Mouse (Mus musculus) CH12.LX (cell line): ENCODE measurements around the gene Slc26a6. TPM values are rescaled to one million over a fixed set of nuclear protein-coding genes. Genes with fewer than 3 reads are reported as not detected.

Experiments used
- DNase-seq: peaks from one replicate; pipeline ENCODE4 v3.0.0-alpha.2; 2013; ENCODE audit errors: extremely low read depth
- H3K27ac ChIP-seq: 2 replicates; pipeline ENCODE4 v1.5.1; 2012; ENCODE audit warnings: low read depth, mild to moderate bottlenecking, control low read depth, moderate library complexity; ENCODE audit not compliant: insufficient read depth
- H3K27me3 ChIP-seq: replicated peaks from 2 replicates; pipeline ENCODE3; 2012; ENCODE audit warnings: inconsistent platforms
- H3K36me3 ChIP-seq, 2 experiments: replicated peaks in 1 of 2; 2 replicates each; pipeline versions ENCODE3 to v1.6.1; 2012; ENCODE audit warnings: inconsistent platforms in 1 of 2, low read length in 1 of 2, mild to moderate bottlenecking in 1 of 2, mixed read lengths in 1 of 2, moderate library complexity in 1 of 2; ENCODE audit not compliant: control insufficient read depth in 1 of 2, insufficient read depth in 1 of 2
- H3K4me1 ChIP-seq, 2 experiments: 2 replicates each; pipeline ENCODE4 v1.6.1; 2012; ENCODE audit warnings: inconsistent platforms in 1 of 2, moderate library complexity in 1 of 2; ENCODE audit not compliant: insufficient read depth in 2 of 2, control insufficient read depth in 1 of 2
- H3K4me2 ChIP-seq: 2 replicates; pipeline ENCODE4 v1.6.1; 2012; ENCODE audit warnings: low read depth, mild to moderate bottlenecking, control low read depth; ENCODE audit not compliant: poor library complexity, insufficient read depth, severe bottlenecking
- H3K4me3 ChIP-seq, 3 experiments: fragments of 150-350 bp in 1 of 3; sonication (generic) in 1 of 3; replicated peaks in 1 of 3; 2 replicates each; pipeline versions ENCODE3 to v1.5.1; 2011 to 2012; ENCODE audit warnings: low read depth in 2 of 3, low read length in 2 of 3, mild to moderate bottlenecking in 2 of 3, moderate library complexity in 2 of 3, control low read depth in 1 of 3, improper control_type of control experiment in 1 of 3, inconsistent platforms in 1 of 3, mixed read lengths in 1 of 3; ENCODE audit not compliant: poor library complexity in 1 of 3
- H3K79me2 ChIP-seq: replicated peaks from 2 replicates; pipeline ENCODE4 v1.6.1; 2012; ENCODE audit warnings: mild to moderate bottlenecking, moderate library complexity; ENCODE audit not compliant: control insufficient read depth, poor library complexity, insufficient read depth, severe bottlenecking; ENCODE audit errors: extremely low read depth
- H3K9ac ChIP-seq: 2 replicates; pipeline ENCODE4 v1.6.1; 2012; ENCODE audit warnings: low read depth, mild to moderate bottlenecking, control low read depth, moderate library complexity; ENCODE audit not compliant: insufficient read depth
- H3K9me3 ChIP-seq: replicated peaks from 2 replicates; pipeline ENCODE3; 2012; ENCODE audit warnings: low read length, inconsistent platforms, mixed read lengths
- CHD1 ChIP-seq: IDR thresholded peaks from 2 replicates; pipeline ENCODE4 v1.6.1; 2012; ENCODE audit warnings: low read depth, low read length, improper control_type of control experiment, inconsistent platforms
- CHD2 ChIP-seq: IDR thresholded peaks from 2 replicates; pipeline ENCODE4 v1.6.1; 2011; ENCODE audit warnings: low read length, improper control_type of control experiment
- EP300 ChIP-seq: IDR thresholded peaks from 2 replicates; pipeline ENCODE4 v1.6.1; 2011; ENCODE audit warnings: low read length, improper control_type of control experiment
- ETS1 ChIP-seq: conservative IDR thresholded peaks from 2 replicates; pipeline ENCODE4 v1.6.1; 2012; ENCODE audit warnings: low read depth, mild to moderate bottlenecking, inconsistent platforms, low read length, improper control_type of control experiment, moderate library complexity
- GABPA ChIP-seq: IDR thresholded peaks from 2 replicates; pipeline ENCODE4 v1.6.1; 2012; ENCODE audit warnings: low read depth, low read length, improper control_type of control experiment, inconsistent platforms; ENCODE audit not compliant: insufficient replicate concordance
- HCFC1 ChIP-seq: IDR thresholded peaks from 2 replicates; pipeline ENCODE4 v1.6.1; 2012; ENCODE audit warnings: low read depth, mild to moderate bottlenecking, inconsistent platforms, low read length, improper control_type of control experiment
- JUN ChIP-seq: IDR thresholded peaks from 2 replicates; pipeline ENCODE4 v1.6.1; 2011; ENCODE audit warnings: low read depth, mild to moderate bottlenecking, low read length, improper control_type of control experiment, moderate library complexity; ENCODE audit not compliant: insufficient read depth
- JUND ChIP-seq: conservative IDR thresholded peaks from 2 replicates; pipeline ENCODE4 v1.6.1; 2011; ENCODE audit warnings: low read depth, low read length, improper control_type of control experiment
- MAFK ChIP-seq: IDR thresholded peaks from 2 replicates; pipeline ENCODE4 v1.6.1; 2011; ENCODE audit warnings: low read length, improper control_type of control experiment; ENCODE audit not compliant: insufficient replicate concordance
- MAX ChIP-seq: IDR thresholded peaks from 2 replicates; pipeline ENCODE4 v1.6.1; 2011; ENCODE audit warnings: low read length, improper control_type of control experiment
- MXI1 ChIP-seq: IDR thresholded peaks from 2 replicates; pipeline ENCODE4 v1.6.1; 2011; ENCODE audit warnings: mild to moderate bottlenecking, low read depth, low read length, improper control_type of control experiment
- MYC ChIP-seq: IDR thresholded peaks from 2 replicates; pipeline ENCODE4 v1.6.1; 2011; ENCODE audit warnings: low read depth, mild to moderate bottlenecking, improper control_type of control experiment, low read length
- NRF1 ChIP-seq: IDR thresholded peaks from 2 replicates; pipeline ENCODE4 v1.6.1; 2014; ENCODE audit warnings: low read depth, mild to moderate bottlenecking, inconsistent platforms, low read length, improper control_type of control experiment, moderate library complexity
- POLR2AphosphoS2 ChIP-seq: IDR thresholded peaks from 2 replicates; pipeline ENCODE4 v1.6.1; 2011; ENCODE audit warnings: low read depth, low read length, improper control_type of control experiment
- TBP ChIP-seq: conservative IDR thresholded peaks from 2 replicates; pipeline ENCODE4 v1.6.1; 2011; ENCODE audit warnings: low read depth, low read length, improper control_type of control experiment
- TCF12 ChIP-seq: IDR thresholded peaks from 2 replicates; pipeline ENCODE4 v1.6.1; 2014; ENCODE audit warnings: low read depth, mild to moderate bottlenecking, inconsistent platforms, low read length, improper control_type of control experiment
- ZC3H11A ChIP-seq: IDR thresholded peaks from 2 replicates; pipeline ENCODE4 v1.6.1; 2012; ENCODE audit warnings: low read depth, mild to moderate bottlenecking, inconsistent platforms, low read length, improper control_type of control experiment
- ZKSCAN1 ChIP-seq: IDR thresholded peaks from 2 replicates; pipeline ENCODE4 v1.6.1; 2012; ENCODE audit warnings: low read depth, inconsistent platforms, low read length, improper control_type of control experiment, borderline replicate concordance
- ZMIZ1 ChIP-seq: IDR thresholded peaks from 2 replicates; pipeline ENCODE4 v1.6.1; 2012; ENCODE audit warnings: low read depth, mild to moderate bottlenecking, inconsistent platforms, low read length, improper control_type of control experiment
- ZNF384 ChIP-seq: IDR thresholded peaks from 2 replicates; pipeline ENCODE4 v1.6.1; 2012; ENCODE audit warnings: low read depth, low read length, improper control_type of control experiment, inconsistent platforms
- dilution Hi-C: fragments of 300-500 bp; cut with MboI; formaldehyde crosslinking; loops from 2 replicates; pipeline ENCODE4 v1.14.3; 2020; ENCODE audit warnings: low sequenced_read_pairs; ENCODE audit not compliant: extremely low pct_unique_long_range_greater_than_20kb, extremely low pct_ligation_motif_present
- in situ Hi-C: fragments of 300-500 bp; cut with MboI; formaldehyde crosslinking; loops from 3 replicates; pipeline ENCODE4 v1.14.3; 2019; ENCODE audit warnings: low sequenced_read_pairs, low pct_ligation_motif_present, low pct_unique_long_range_greater_than_20kb, mixed read lengths
- polyA plus RNA-seq: library from polyadenylated mRNA; unstranded; fragments of >175 nt; gene quantifications from 2 replicates; pipeline ENCODE4 v1.2.1, GENCODE M21; 2012; ENCODE audit warnings: low read depth; ENCODE audit not compliant: insufficient read length
- total RNA-seq, 2 experiments: library from RNA; depleted of rRNA; stranded (reverse); fragments of 300-350 nt in 1 of 2; fragments of >200 nt in 1 of 2; gene quantifications; 2 replicates each; pipeline ENCODE4 v1.2.3; 2012 to 2014

The Slc26a6 gene
- total and polyA plus RNA-seq, 3 experiments: 5.0 to 10.0 (median 5.0) TPM

- Histone ChIP-seq H3K36me3 (peaks cover 35 to 71% of the 10 kb centered on the region in 2 experiments), H3K4me2 (no peak overlapping the region), H3K4me3 (no peak overlapping the region), H3K27me3 (no peaks in the 10 kb centered on the region), H3K79me2 (no peaks in the 10 kb centered on the region), H3K9me3 (no peaks in the 10 kb centered on the region), H3K4me1 (peaks cover 13 to 29% of the 10 kb centered on the region in 2 experiments), H3K9ac (no peak overlapping the region), H3K27ac (no peak overlapping the region)
- no peak for TF ChIP-seq TCF12
- no peak for TF ChIP-seq ZKSCAN1
- TF ChIP-seq MAX: no peak
- no peak for TF ChIP-seq MAFK
- TF ChIP-seq POLR2AphosphoS2: no peak
- TF ChIP-seq GABPA: no peak
- TF ChIP-seq JUND: no peak
- no peak for TF ChIP-seq MYC
- TF ChIP-seq ETS1: no peak
- no peak for TF ChIP-seq CHD1
- no peak for TF ChIP-seq HCFC1
- no peak for TF ChIP-seq ZNF384
- TF ChIP-seq ZMIZ1: no peak
- TF ChIP-seq NRF1: no peak
- DNase-seq: no peak
- dilution Hi-C loops (no loop called here), in situ Hi-C loops (loop anchor here (10.0 kb wide), 1 partner anchor 52 kb away; no protein-coding TSS in a partner anchor)
These were observed 46.7 kb upstream of the Slc26a6 start for GRCm38 (mm10) chr9:108806379-108806778.

GRCm38 (mm10) chr9:108806831-108807230, 46.3 kb upstream of the Slc26a6 start:
- H3K36me3 ChIP-seq: peaks cover 37 to 71% of the 10 kb centered on the region in 2 experiments
- no peak overlapping the region for H3K27ac ChIP-seq
- no peak overlapping the region for H3K4me2 ChIP-seq
- in situ Hi-C loops: loop anchor here (10.0 kb wide), 1 partner anchor 52 kb away; no protein-coding TSS in a partner anchor
- no peak overlapping the region for H3K4me3 ChIP-seq
- peaks cover 13 to 33% of the 10 kb centered on the region in 2 experiments for H3K4me1 ChIP-seq
- no peaks in the 10 kb centered on the region for H3K79me2 ChIP-seq
- no peak overlapping the region for H3K9ac ChIP-seq
- DNase-seq: no peak
- no peak for TF ChIP-seq POLR2AphosphoS2
- no peak for TF ChIP-seq MXI1
- TF ChIP-seq JUN: no peak
- TF ChIP-seq CHD1: no peak
- no peak for TF ChIP-seq EP300
- no peak for TF ChIP-seq ZC3H11A
- TF ChIP-seq ZKSCAN1: no peak
- TF ChIP-seq CHD2: no peak
- no peak for TF ChIP-seq MAX
- TF ChIP-seq TBP: no peak
- TF ChIP-seq, all 38 proteins: peak for 0
- H3K27me3 ChIP-seq: no peaks in the 10 kb centered on the region
- dilution Hi-C loops: no loop called here
- no peaks in the 10 kb centered on the region for H3K9me3 ChIP-seq
